Mouse (Mus musculus): Measurements from ENCODE around the gene Raver2. TPM values are rescaled to one million over a fixed set of nuclear protein-coding genes. Genes with fewer than 3 reads are reported as not detected.

Raver2 gene
- polyA plus RNA-seq, 1 experiment, result not detected

- Histone ChIP-seq H3K27me3 (ENCODE audit: control insufficient read depth) (no peaks in the 10 kb centered on the region), H3K4me1 (ENCODE audit: control insufficient read depth) (peaks cover 7% of the 10 kb centered on the region), H3K4me3 (replicated peaks) (no peak overlapping the region), H3K9me3 (ENCODE audit: control insufficient read depth, low read length) (no peaks in the 10 kb centered on the region), H3K36me3 (ENCODE audit: control insufficient read depth) (peaks cover 97% of the 10 kb centered on the region)
- TF ChIP-seq GATA1 (IDR thresholded peaks at IDR 0.05; ENCODE audit: low read length) (no peak), TAL1 (IDR thresholded peaks at IDR 0.05; ENCODE audit: low read length) (no peak)
Observed at GRCm38 (mm10) chr4:101160821-101161220, 92.0 kb downstream of the Raver2 start.

DNA sequence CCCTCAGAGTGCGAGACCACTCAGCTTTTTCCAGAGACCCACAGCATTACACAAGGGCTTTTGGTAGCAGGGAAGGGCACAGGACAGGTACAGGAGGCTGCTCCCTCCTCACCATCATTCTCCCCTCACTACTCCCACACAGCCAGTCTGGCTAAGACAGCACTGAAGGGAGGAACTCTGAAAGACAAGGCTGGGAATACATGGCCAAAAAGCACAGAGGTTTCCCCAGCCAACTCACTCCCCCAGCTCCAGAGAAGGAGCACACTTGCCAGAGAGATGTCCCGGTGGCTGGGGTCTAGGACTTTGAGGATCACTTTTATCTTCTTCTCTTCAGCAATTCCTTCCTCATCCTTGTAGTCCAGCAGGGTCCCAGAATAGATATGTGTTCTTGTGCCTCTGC lies 95.4 kb downstream of the Raver2 start:
- no peaks in the 10 kb centered on the region for H3K9me3 ChIP-seq (ENCODE audit: control insufficient read depth, low read length)
- TF ChIP-seq GATA1 (IDR thresholded peaks at IDR 0.05; ENCODE audit: low read length) (no peak), TAL1 (IDR thresholded peaks at IDR 0.05; ENCODE audit: low read length) (no peak)
- no peaks in the 10 kb centered on the region for H3K4me1 ChIP-seq (ENCODE audit: control insufficient read depth)
- H3K4me3 ChIP-seq (replicated peaks), result no peak overlapping the region
- H3K36me3 ChIP-seq (ENCODE audit: control insufficient read depth), result peaks cover 97% of the 10 kb centered on the region
- H3K27me3 ChIP-seq (ENCODE audit: control insufficient read depth), result no peaks in the 10 kb centered on the region

GRCm38 (mm10) chr4:101164673-101165072 lies 95.9 kb downstream of the Raver2 start:
- no peaks in the 10 kb centered on the region for H3K4me1 ChIP-seq (ENCODE audit: control insufficient read depth)
- H3K4me3 ChIP-seq (replicated peaks), result no peak overlapping the region
- no peaks in the 10 kb centered on the region for H3K9me3 ChIP-seq (ENCODE audit: control insufficient read depth, low read length)
- TF ChIP-seq TAL1 (IDR thresholded peaks at IDR 0.05; ENCODE audit: low read length), result no peak
- no peak for TF ChIP-seq GATA1 (IDR thresholded peaks at IDR 0.05; ENCODE audit: low read length)
- H3K27me3 ChIP-seq (ENCODE audit: control insufficient read depth), result no peaks in the 10 kb centered on the region
- peaks cover 97% of the 10 kb centered on the region for H3K36me3 ChIP-seq (ENCODE audit: control insufficient read depth)

- Histone ChIP-seq H3K4me1 (ENCODE audit: control insufficient read depth) (no peaks in the 10 kb centered on the region), H3K27me3 (ENCODE audit: control insufficient read depth) (no peaks in the 10 kb centered on the region), H3K9me3 (ENCODE audit: control insufficient read depth, low read length) (no peaks in the 10 kb centered on the region), H3K4me3 (replicated peaks) (no peak overlapping the region), H3K36me3 (ENCODE audit: control insufficient read depth) (peaks cover 98% of the 10 kb centered on the region)
- TF ChIP-seq TAL1 (IDR thresholded peaks at IDR 0.05; ENCODE audit: low read length), result no peak
- TF ChIP-seq GATA1 (IDR thresholded peaks at IDR 0.05; ENCODE audit: low read length), result no peak
Observed at GRCm38 (mm10) chr4:101165776-101166175, 97.0 kb downstream of the Raver2 start.

GRCm38 (mm10) chr4:101167777-101168176 lies 99.0 kb downstream of the Raver2 start:
- H3K27me3 ChIP-seq (ENCODE audit: control insufficient read depth), result no peaks in the 10 kb centered on the region
- TF ChIP-seq TAL1 (IDR thresholded peaks at IDR 0.05; ENCODE audit: low read length), result no peak
- TF ChIP-seq GATA1 (IDR thresholded peaks at IDR 0.05; ENCODE audit: low read length), result no peak
- peaks cover 95% of the 10 kb centered on the region for H3K36me3 ChIP-seq (ENCODE audit: control insufficient read depth)
- H3K4me3 ChIP-seq (replicated peaks), result no peak overlapping the region
- no peaks in the 10 kb centered on the region for H3K9me3 ChIP-seq (ENCODE audit: control insufficient read depth, low read length)
- H3K4me1 ChIP-seq (ENCODE audit: control insufficient read depth), result no peaks in the 10 kb centered on the region

- Histone ChIP-seq H3K4me3 (replicated peaks) (no peak overlapping the region), H3K36me3 (ENCODE audit: control insufficient read depth) (peaks cover 95% of the 10 kb centered on the region), H3K4me1 (ENCODE audit: control insufficient read depth) (no peaks in the 10 kb centered on the region), H3K9me3 (ENCODE audit: control insufficient read depth, low read length) (no peaks in the 10 kb centered on the region), H3K27me3 (ENCODE audit: control insufficient read depth) (no peaks in the 10 kb centered on the region)
- TF ChIP-seq TAL1 (IDR thresholded peaks at IDR 0.05; ENCODE audit: low read length) (no peak), GATA1 (IDR thresholded peaks at IDR 0.05; ENCODE audit: low read length) (no peak)
Observed at GRCm38 (mm10) chr4:101168189-101168778, 99.5 kb downstream of the Raver2 start.

- H3K9me3 ChIP-seq (ENCODE audit: control insufficient read depth, low read length), result no peaks in the 10 kb centered on the region
Observed at GRCm38 (mm10) chr4:101172738-101173137, 104.0 kb downstream of the Raver2 start.

GRCm38 (mm10) chr4:101174916-101175625 lies 106.3 kb downstream of the Raver2 start:
- no peaks in the 10 kb centered on the region for H3K9me3 ChIP-seq (ENCODE audit: control insufficient read depth, low read length)
- H3K27me3 ChIP-seq (ENCODE audit: control insufficient read depth), result no peaks in the 10 kb centered on the region
- H3K4me1 ChIP-seq (ENCODE audit: control insufficient read depth), result peaks cover 19% of the 10 kb centered on the region
- TF ChIP-seq TAL1 (IDR thresholded peaks at IDR 0.05; ENCODE audit: low read length) (no peak), GATA1 (IDR thresholded peaks at IDR 0.05; ENCODE audit: low read length) (no peak)
- H3K4me3 ChIP-seq (replicated peaks), result no peak overlapping the region
- H3K36me3 ChIP-seq (ENCODE audit: control insufficient read depth), result peaks cover 96% of the 10 kb centered on the region

More at GRCm38 (mm10) chr4:101172738-101173137, 104.0 kb downstream of the Raver2 start:
- Histone ChIP-seq H3K36me3 (ENCODE audit: control insufficient read depth) (peaks cover 97% of the 10 kb centered on the region), H3K27me3 (ENCODE audit: control insufficient read depth) (no peaks in the 10 kb centered on the region), H3K4me1 (ENCODE audit: control insufficient read depth) (peaks cover 15% of the 10 kb centered on the region), H3K4me3 (replicated peaks) (no peak overlapping the region)
- no peak for TF ChIP-seq GATA1 (IDR thresholded peaks at IDR 0.05; ENCODE audit: low read length)
- no peak for TF ChIP-seq TAL1 (IDR thresholded peaks at IDR 0.05; ENCODE audit: low read length)

DNA sequence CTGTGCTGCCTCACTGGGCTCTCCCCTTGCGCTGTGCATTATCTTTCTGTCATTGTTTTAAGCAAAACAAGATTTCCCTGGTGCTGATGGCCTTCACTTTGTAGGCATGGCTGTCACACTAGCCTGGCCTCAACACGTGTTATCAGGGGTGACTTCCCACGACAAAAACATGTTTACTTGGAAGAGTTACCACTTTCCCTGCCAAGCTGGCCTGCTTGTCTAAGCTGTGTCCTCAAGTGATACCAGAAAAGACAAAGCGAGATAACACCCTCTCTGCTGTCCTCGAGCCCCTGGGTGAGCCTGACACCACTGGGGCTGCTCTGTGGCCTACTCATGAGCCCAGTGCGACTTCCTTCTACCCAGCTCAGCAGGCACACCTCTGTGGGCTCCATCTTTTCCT lies 107.3 kb downstream of the Raver2 start:
- H3K36me3 ChIP-seq (ENCODE audit: control insufficient read depth), result peaks cover 95% of the 10 kb centered on the region
- no peaks in the 10 kb centered on the region for H3K27me3 ChIP-seq (ENCODE audit: control insufficient read depth)
- TF ChIP-seq GATA1 (IDR thresholded peaks at IDR 0.05; ENCODE audit: low read length) (no peak), TAL1 (IDR thresholded peaks at IDR 0.05; ENCODE audit: low read length) (no peak)
- H3K9me3 ChIP-seq (ENCODE audit: control insufficient read depth, low read length), result no peaks in the 10 kb centered on the region
- no peak overlapping the region for H3K4me3 ChIP-seq (replicated peaks)
- H3K4me1 ChIP-seq (ENCODE audit: control insufficient read depth), result peaks cover 28% of the 10 kb centered on the region

All from erythroblast, embryonic 14.5 days (primary cell).